Mouse (Mus musculus) liver, embryonic 12.5 days (tissue): ENCODE results near the gene Tcte1. TPM values are rescaled to one million over a fixed set of nuclear protein-coding genes. Genes with fewer than 3 reads are reported as not detected.

Experiments used
- ATAC-seq: fragments of 200-750 bp; cut with Nextera tagmentation; 2 replicates; pipeline ENCODE4 v1.8.0; 2017; ENCODE audit warnings: moderate number of reproducible peaks, mild to moderate bottlenecking, moderate library complexity
- H3K27ac ChIP-seq: fragments of 300-500 bp; sonication (generic); 2 replicates; pipeline ENCODE4 v1.5.1; 2016; ENCODE audit warnings: mild to moderate bottlenecking
- H3K27me3 ChIP-seq: fragments of 300-500 bp; sonication (generic); replicated peaks from 2 replicates; pipeline ENCODE4 v1.6.1; 2016; ENCODE audit warnings: mild to moderate bottlenecking, moderate library complexity
- H3K36me3 ChIP-seq: fragments of 300-500 bp; sonication (generic); 2 replicates; pipeline ENCODE4 v1.6.1; 2016; ENCODE audit warnings: mild to moderate bottlenecking, moderate library complexity
- H3K4me1 ChIP-seq: fragments of 300-500 bp; sonication (generic); 2 replicates; pipeline ENCODE4 v1.6.1; 2016
- H3K4me2 ChIP-seq: fragments of 300-500 bp; sonication (generic); 2 replicates; pipeline ENCODE4 v1.6.1; 2016; ENCODE audit warnings: mild to moderate bottlenecking, moderate library complexity
- H3K4me3 ChIP-seq: fragments of 300-500 bp; sonication (generic); 2 replicates; pipeline ENCODE4 v1.5.1; 2016; ENCODE audit warnings: mild to moderate bottlenecking, moderate library complexity
- H3K9ac ChIP-seq: fragments of 300-500 bp; sonication (generic); 2 replicates; pipeline ENCODE4 v1.6.1; 2016; ENCODE audit warnings: mild to moderate bottlenecking, moderate library complexity
- H3K9me3 ChIP-seq: fragments of 300-500 bp; sonication (generic); replicated peaks from 2 replicates; pipeline ENCODE4 v1.6.1; 2016; ENCODE audit warnings: mild to moderate bottlenecking, moderate library complexity
- WGBS: fragments of 180-500 bp; shearing (Covaris S2); methylation state at CpG from one replicate; pipeline ENCODE4 v1.1.7; 2016; ENCODE audit not compliant: insufficient replicate concordance; 5-methylcytosine and 5-hydroxymethylcytosine counted together
- polyA plus RNA-seq: library from polyadenylated mRNA; unstranded; fragments of >200 nt; fragmentation: Nextera tagmentation; extraction: Ambion mirVana; gene quantifications from 2 replicates; pipeline ENCODE4 v1.2.1, GENCODE M21; 2016

Tcte1 gene
- polyA plus RNA-seq, 1 experiment from 2014 or later, result 0.14 TPM

GRCm38 (mm10) chr17:45559732-45560525 is 36.7 kb downstream of the Tcte1 start:
- Histone ChIP-seq H3K4me3 (no peak overlapping the region), H3K9ac (no peak overlapping the region), H3K36me3 (peaks cover 5% of the 10 kb centered on the region; the same call in 1 of the 2 replicates), H3K27me3 (peaks cover 34% of the 10 kb centered on the region), H3K27ac (no peak overlapping the region), H3K4me2 (no peak overlapping the region), H3K9me3 (no peaks in the 10 kb centered on the region), H3K4me1 (peaks cover 33% of the 10 kb centered on the region)
- WGBS, result 79% methylated on average over 15 of the region's 15 CpGs
- ATAC-seq, result no peak

GRCm38 (mm10) chr17:45563216-45563615 is 40.0 kb downstream of the Tcte1 start:
- Histone ChIP-seq H3K4me1 (peaks cover 39% of the 10 kb centered on the region), H3K4me2 (peak overlapping the region; percentile 97), H3K27me3 (peaks cover 9% of the 10 kb centered on the region), H3K9ac (no peak overlapping the region), H3K4me3 (no peak overlapping the region), H3K27ac (no peak overlapping the region), H3K9me3 (no peaks in the 10 kb centered on the region), H3K36me3 (peaks cover 38% of the 10 kb centered on the region)
- 65% methylated on average over 12 of the region's 12 CpGs for WGBS
- ATAC-seq, result no peak

- H3K4me1 ChIP-seq, result peaks cover 44% of the 10 kb centered on the region
- under 1% methylated on average over 58 of the region's 61 CpGs for WGBS
- peaks cover 2% of the 10 kb centered on the region; the same call in 1 of the 2 replicates for H3K27me3 ChIP-seq
- peak within 1 kb of the TSS; percentile 81 for H3K27ac ChIP-seq
- peaks cover 44% of the 10 kb centered on the region for H3K36me3 ChIP-seq
- peak within 1 kb of the TSS; percentile 97 for H3K4me2 ChIP-seq
- H3K9me3 ChIP-seq, result no peaks in the 10 kb centered on the region
- peak within 1 kb of the TSS; percentile 86 for H3K4me3 ChIP-seq
- peak; percentile 79 for ATAC-seq
- peak within 1 kb of the TSS; percentile 97 for H3K9ac ChIP-seq
Measured at GRCm38 (mm10) chr17:45563655-45564530, 40.7 kb downstream of the Tcte1 start, which contains the start of gene Slc35b2. Gene Slc35b2 (plus strand): TSS chr17:45563874.

GRCm38 (mm10) chr17:45564531-45565084 is 41.4 kb downstream of the Tcte1 start:
- H3K36me3 ChIP-seq, result peaks cover 52% of the 10 kb centered on the region
- H3K27me3 ChIP-seq, result no peaks in the 10 kb centered on the region
- H3K9ac ChIP-seq, result peak overlapping the region; percentile 97
- peak overlapping the region; percentile 81 for H3K27ac ChIP-seq
- 13% methylated on average over 18 of the region's 18 CpGs for WGBS
- H3K4me1 ChIP-seq, result peaks cover 50% of the 10 kb centered on the region
- no peaks in the 10 kb centered on the region for H3K9me3 ChIP-seq
- H3K4me3 ChIP-seq, result peak overlapping the region; percentile 86
- ATAC-seq, result no peak
- peak overlapping the region; percentile 97 for H3K4me2 ChIP-seq

GRCm38 (mm10) chr17:45565103-45565502 is 41.9 kb downstream of the Tcte1 start:
- Histone ChIP-seq H3K27ac (peak overlapping the region; percentile 81), H3K27me3 (no peaks in the 10 kb centered on the region), H3K4me3 (peak overlapping the region; percentile 86), H3K9ac (peak overlapping the region; percentile 97), H3K9me3 (no peaks in the 10 kb centered on the region), H3K4me2 (peak overlapping the region; percentile 97), H3K36me3 (peaks cover 56% of the 10 kb centered on the region), H3K4me1 (peaks cover 55% of the 10 kb centered on the region)
- ATAC-seq, result no peak
- WGBS, result 91% methylated on average over 11 of the region's 11 CpGs

- no peak overlapping the region for H3K9ac ChIP-seq
- peaks cover 60% of the 10 kb centered on the region for H3K36me3 ChIP-seq
- no peaks in the 10 kb centered on the region for H3K9me3 ChIP-seq
- ATAC-seq, result no peak
- peak overlapping the region; percentile 97; the same call in 1 of the 2 replicates for H3K4me2 ChIP-seq
- no peak overlapping the region for H3K4me3 ChIP-seq
- H3K27ac ChIP-seq, result peak overlapping the region; percentile 81; the same call in 1 of the 2 replicates
- H3K27me3 ChIP-seq, result no peaks in the 10 kb centered on the region
- H3K4me1 ChIP-seq, result peaks cover 64% of the 10 kb centered on the region
- WGBS, result 44% methylated on average over 1 of the region's 1 CpGs
Measured at GRCm38 (mm10) chr17:45566031-45566359, 42.8 kb downstream of the Tcte1 start.

- Histone ChIP-seq H3K27ac (peak overlapping the region; percentile 38; the same call in 1 of the 2 replicates), H3K4me1 (peaks cover 70% of the 10 kb centered on the region), H3K9ac (no peak overlapping the region), H3K9me3 (no peaks in the 10 kb centered on the region), H3K27me3 (no peaks in the 10 kb centered on the region), H3K36me3 (peaks cover 66% of the 10 kb centered on the region), H3K4me2 (no peak overlapping the region), H3K4me3 (no peak overlapping the region)
- peak; percentile 27 for ATAC-seq
- WGBS, result 63% methylated on average over 18 of the region's 18 CpGs
Measured at GRCm38 (mm10) chr17:45566360-45567161, 43.3 kb downstream of the Tcte1 start.

GRCm38 (mm10) chr17:45567162-45567601 is 43.9 kb downstream of the Tcte1 start:
- Histone ChIP-seq H3K9ac (no peak overlapping the region), H3K4me2 (no peak overlapping the region), H3K27me3 (no peaks in the 10 kb centered on the region), H3K4me3 (no peak overlapping the region), H3K27ac (peak overlapping the region; percentile 8; the same call in 1 of the 2 replicates), H3K36me3 (peaks cover 72% of the 10 kb centered on the region), H3K4me1 (peaks cover 76% of the 10 kb centered on the region), H3K9me3 (no peaks in the 10 kb centered on the region)
- ATAC-seq, result peak; percentile 29
- 18% methylated on average over 4 of the region's 4 CpGs for WGBS

GRCm38 (mm10) chr17:45568990-45569389 is 45.8 kb downstream of the Tcte1 start:
- Histone ChIP-seq H3K4me3 (no peak overlapping the region), H3K9ac (peak overlapping the region; percentile 18; the same call in 1 of the 2 replicates), H3K27me3 (no peaks in the 10 kb centered on the region), H3K4me2 (no peak overlapping the region), H3K36me3 (peaks cover 75% of the 10 kb centered on the region), H3K27ac (0 out of 2 replicates have a peak overlapping the region, but pooled peaks have one; percentile 3), H3K9me3 (no peaks in the 10 kb centered on the region), H3K4me1 (peaks cover 79% of the 10 kb centered on the region)
- WGBS, result 83% methylated on average over 12 of the region's 12 CpGs
- no peak for ATAC-seq

- ATAC-seq, result no peak
- peaks cover 80% of the 10 kb centered on the region for H3K4me1 ChIP-seq
- peaks cover 75% of the 10 kb centered on the region for H3K36me3 ChIP-seq
- no peak overlapping the region for H3K9ac ChIP-seq
- no peak overlapping the region for H3K27ac ChIP-seq
- H3K4me3 ChIP-seq, result no peak overlapping the region
- H3K27me3 ChIP-seq, result no peaks in the 10 kb centered on the region
- H3K4me2 ChIP-seq, result no peak overlapping the region
- H3K9me3 ChIP-seq, result no peaks in the 10 kb centered on the region
- WGBS, result 73% methylated on average over 4 of the region's 4 CpGs
Measured at GRCm38 (mm10) chr17:45569999-45570398, 46.8 kb downstream of the Tcte1 start.
